Mouse (Mus musculus): ENCODE measurements around the gene Defb29. TPM values are rescaled to one million over a fixed set of nuclear protein-coding genes. Genes with fewer than 3 reads are reported as not detected.

Gene Defb29
- total and polyA plus RNA-seq, 2 experiments from 2014 or later, result not detected

DNA sequence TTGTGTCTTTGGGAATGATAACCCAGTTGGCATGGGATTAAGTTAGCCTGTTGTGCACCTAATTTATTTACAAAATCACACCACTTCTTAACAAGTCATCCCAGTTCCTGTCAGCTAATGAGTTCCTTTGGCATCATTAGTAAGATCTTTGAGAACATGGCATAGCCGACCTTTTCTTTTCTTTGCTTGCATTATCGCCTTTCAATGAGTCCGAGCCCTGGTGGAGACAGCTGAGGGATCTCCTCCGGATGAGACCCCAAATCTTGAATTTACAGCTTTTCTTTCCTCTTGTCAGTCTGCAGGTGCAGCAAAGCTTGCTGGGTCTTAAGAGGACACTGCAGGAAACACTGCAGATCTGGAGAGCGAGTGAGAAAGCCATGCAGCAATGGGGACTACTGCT lies 29.1 kb upstream of the Defb29 start, which contains the start of gene Gm17416:
Gm17416 (plus strand) TSS at position 301 of the 400 bp plus-strand sequence.
- Histone ChIP-seq H3K4me3 (ENCODE audit: low read depth, low read length) (no peak within 1 kb of the TSS), H3K27me3 (ENCODE audit: control insufficient read depth, insufficient read depth, low read length) (no peaks in the 10 kb centered on the region), H3K9ac (replicated peaks; ENCODE audit: low read depth, low read length) (no peak within 1 kb of the TSS), H3K36me3 (replicated peaks; ENCODE audit: control insufficient read depth, insufficient read depth, low read length) (no peaks in the 10 kb centered on the region), H3K27ac (ENCODE audit: low read depth) (no peak within 1 kb of the TSS), H3K9me3 (replicated peaks; ENCODE audit: control insufficient read depth, low read length) (no peaks in the 10 kb centered on the region), H3K4me1 (ENCODE audit: control insufficient read depth, insufficient read depth) (no peaks in the 10 kb centered on the region), H3K4me2 (ENCODE audit: low read depth, low read length) (no peak within 1 kb of the TSS)
- DNase-seq (ENCODE audit: low spot score), result no peak
- TF ChIP-seq EP300 (IDR thresholded peaks at IDR 0.05; ENCODE audit: low read depth) (no peak), CTCF (IDR thresholded peaks at IDR 0.05; ENCODE audit: low read depth) (no peak)
- 85% methylated on average over 5 of the region's 5 CpGs for WGBS
- ATAC-seq (ENCODE audit: insufficient read depth, low read depth), result no peak

DNA sequence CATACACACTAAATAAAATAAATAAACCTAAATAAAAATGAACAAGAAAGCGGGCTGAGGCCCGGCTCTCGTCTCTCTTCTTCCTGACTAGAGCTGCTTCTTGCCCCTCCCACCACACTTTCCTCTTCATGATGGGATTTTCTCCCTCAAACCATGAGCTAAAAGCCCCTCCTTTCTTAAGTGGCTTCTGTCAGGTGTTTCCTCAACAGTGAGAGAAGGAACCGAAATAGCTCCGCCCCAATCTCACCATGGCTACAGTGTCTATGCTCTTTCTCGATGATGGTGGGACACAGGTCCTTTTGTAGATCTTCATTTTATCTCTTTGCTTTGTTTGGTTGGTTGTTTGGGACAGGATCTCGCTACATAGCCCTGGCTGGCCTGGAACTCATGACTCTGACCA lies 16.8 kb upstream of the Defb29 start:
- Histone ChIP-seq H3K4me1 (ENCODE audit: control insufficient read depth, insufficient read depth) (no peaks in the 10 kb centered on the region), H3K27me3 (ENCODE audit: control insufficient read depth, insufficient read depth, low read length) (no peaks in the 10 kb centered on the region), H3K9ac (replicated peaks; ENCODE audit: low read depth, low read length) (no peak overlapping the region), H3K4me3 (ENCODE audit: low read depth, low read length) (no peak overlapping the region), H3K4me2 (ENCODE audit: low read depth, low read length) (no peak overlapping the region), H3K9me3 (replicated peaks; ENCODE audit: control insufficient read depth, low read length) (no peaks in the 10 kb centered on the region), H3K36me3 (replicated peaks; ENCODE audit: control insufficient read depth, insufficient read depth, low read length) (no peaks in the 10 kb centered on the region), H3K27ac (ENCODE audit: low read depth) (no peak overlapping the region)
- TF ChIP-seq EP300 (IDR thresholded peaks at IDR 0.05; ENCODE audit: low read depth), result no peak
- no peak for TF ChIP-seq CTCF (IDR thresholded peaks at IDR 0.05; ENCODE audit: low read depth)
- DNase-seq (ENCODE audit: low spot score), result no peak
- WGBS, result 81% methylated on average over 7 of the region's 7 CpGs
- ATAC-seq (ENCODE audit: insufficient read depth, low read depth), result no peak

DNA sequence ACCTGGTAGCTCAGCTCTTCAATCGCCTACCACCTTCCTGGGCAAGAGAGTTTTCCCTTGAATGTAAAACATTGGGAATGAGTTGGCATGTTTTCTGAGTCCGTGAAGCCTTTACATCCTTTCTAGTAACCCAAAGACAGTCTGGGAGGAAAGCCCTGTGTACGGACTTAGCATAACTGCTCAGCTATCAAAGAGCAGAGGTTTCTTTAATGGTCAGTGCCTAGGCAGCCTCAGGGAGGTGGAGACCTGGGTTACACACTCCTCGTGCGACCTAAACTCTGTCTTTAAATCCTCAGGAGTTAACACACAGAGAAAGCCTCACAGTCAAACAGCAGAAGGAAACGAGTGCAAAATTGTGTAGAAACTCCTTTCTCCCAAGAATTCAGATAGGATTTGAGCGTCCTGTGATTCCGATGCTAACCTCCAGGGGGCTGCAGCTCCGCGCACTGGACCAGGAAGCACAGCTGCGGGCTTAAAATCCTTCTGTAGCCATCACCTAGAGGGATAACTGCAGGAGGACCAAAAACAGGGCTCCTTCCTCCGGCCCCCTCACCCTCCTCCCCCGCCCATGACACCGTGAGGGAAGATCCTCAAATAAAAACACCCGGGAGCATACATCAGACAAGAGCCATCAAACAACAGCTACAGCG lies 14.0 kb upstream of the Defb29 start:
- no peak for ATAC-seq (ENCODE audit: insufficient read depth, low read depth)
- 11% methylated on average over 16 of the region's 16 CpGs for WGBS
- H3K4me1 ChIP-seq (ENCODE audit: control insufficient read depth, insufficient read depth), result no peaks in the 10 kb centered on the region
- no peaks in the 10 kb centered on the region for H3K36me3 ChIP-seq (replicated peaks; ENCODE audit: control insufficient read depth, insufficient read depth, low read length)
- TF ChIP-seq CTCF (IDR thresholded peaks at IDR 0.05; ENCODE audit: low read depth), result peak; percentile 72
- no peak for TF ChIP-seq EP300 (IDR thresholded peaks at IDR 0.05; ENCODE audit: low read depth)
- peak; percentile 19 for DNase-seq (ENCODE audit: low spot score)
- H3K9me3 ChIP-seq (replicated peaks; ENCODE audit: control insufficient read depth, low read length), result no peaks in the 10 kb centered on the region
- H3K4me3 ChIP-seq (ENCODE audit: low read depth, low read length), result no peak overlapping the region
- no peak overlapping the region for H3K27ac ChIP-seq (ENCODE audit: low read depth)
- H3K27me3 ChIP-seq (ENCODE audit: control insufficient read depth, insufficient read depth, low read length), result no peaks in the 10 kb centered on the region
- no peak overlapping the region for H3K9ac ChIP-seq (replicated peaks; ENCODE audit: low read depth, low read length)
- H3K4me2 ChIP-seq (ENCODE audit: low read depth, low read length), result no peak overlapping the region

DNA sequence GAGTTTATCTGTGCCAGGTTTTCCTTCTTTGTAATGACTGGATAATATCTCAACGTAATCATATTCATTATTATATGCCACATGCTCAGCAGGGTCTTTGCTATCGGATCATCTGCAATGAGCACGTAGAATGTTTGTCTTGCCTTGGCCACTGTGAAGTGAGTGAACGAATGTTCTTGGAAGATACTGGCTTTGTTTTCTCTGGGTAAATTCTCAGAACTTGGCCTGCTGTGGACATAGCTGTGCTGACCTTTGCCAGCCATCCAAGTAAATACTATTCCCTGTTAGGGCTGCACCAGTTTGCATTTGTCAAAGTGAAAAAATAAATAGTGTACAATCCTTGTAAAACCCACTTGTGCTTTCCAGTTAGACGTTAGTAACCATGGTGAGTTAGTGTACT lies 8.2 kb upstream of the Defb29 start:
- TF ChIP-seq CTCF (IDR thresholded peaks at IDR 0.05; ENCODE audit: low read depth) (no peak), EP300 (IDR thresholded peaks at IDR 0.05; ENCODE audit: low read depth) (no peak)
- 71% methylated on average over 5 of the region's 5 CpGs for WGBS

DNA sequence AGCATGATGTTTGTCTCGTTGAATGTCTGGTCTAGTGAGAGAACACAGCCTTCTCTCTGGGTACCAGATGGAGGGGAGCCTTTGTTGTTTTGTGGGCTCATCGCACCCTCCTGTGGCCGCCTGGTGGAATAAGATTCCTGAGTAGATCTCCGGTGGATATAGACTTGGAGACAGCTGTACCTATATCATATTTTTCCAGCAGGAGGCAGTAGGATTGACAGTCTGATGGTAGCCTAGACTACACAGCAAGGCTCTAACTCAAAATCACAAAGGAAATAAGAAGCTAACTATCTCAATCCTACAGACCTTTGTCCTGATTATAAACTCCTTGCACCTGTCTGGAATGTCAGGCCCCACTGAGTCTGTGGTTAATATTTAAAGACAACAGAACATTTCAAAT lies 4.8 kb upstream of the Defb29 start:
- Histone ChIP-seq H3K36me3 (replicated peaks; ENCODE audit: control insufficient read depth, insufficient read depth, low read length) (no peaks in the 10 kb centered on the region), H3K4me1 (ENCODE audit: control insufficient read depth, insufficient read depth) (no peaks in the 10 kb centered on the region), H3K4me3 (ENCODE audit: low read depth, low read length) (no peak overlapping the region), H3K9me3 (replicated peaks; ENCODE audit: control insufficient read depth, low read length) (no peaks in the 10 kb centered on the region), H3K9ac (replicated peaks; ENCODE audit: low read depth, low read length) (no peak overlapping the region), H3K27ac (ENCODE audit: low read depth) (no peak overlapping the region), H3K27me3 (ENCODE audit: control insufficient read depth, insufficient read depth, low read length) (no peaks in the 10 kb centered on the region), H3K4me2 (ENCODE audit: low read depth, low read length) (no peak overlapping the region)
- 20% methylated on average over 4 of the region's 4 CpGs for WGBS
- ATAC-seq (ENCODE audit: insufficient read depth, low read depth) (peak; percentile 39), DNase-seq (ENCODE audit: low spot score) (no peak)
- TF ChIP-seq CTCF (IDR thresholded peaks at IDR 0.05; ENCODE audit: low read depth) (peak; percentile 51), EP300 (IDR thresholded peaks at IDR 0.05; ENCODE audit: low read depth) (no peak)

More for the DNA sequence above, 8.2 kb upstream of the Defb29 start:
- DNase-seq (ENCODE audit: low spot score) (no peak), ATAC-seq (ENCODE audit: insufficient read depth, low read depth) (no peak)
- Histone ChIP-seq H3K27me3 (ENCODE audit: control insufficient read depth, insufficient read depth, low read length) (no peaks in the 10 kb centered on the region), H3K36me3 (replicated peaks; ENCODE audit: control insufficient read depth, insufficient read depth, low read length) (no peaks in the 10 kb centered on the region), H3K4me2 (ENCODE audit: low read depth, low read length) (no peak overlapping the region), H3K27ac (ENCODE audit: low read depth) (no peak overlapping the region), H3K9me3 (replicated peaks; ENCODE audit: control insufficient read depth, low read length) (no peaks in the 10 kb centered on the region), H3K9ac (replicated peaks; ENCODE audit: low read depth, low read length) (no peak overlapping the region), H3K4me1 (ENCODE audit: control insufficient read depth, insufficient read depth) (no peaks in the 10 kb centered on the region), H3K4me3 (ENCODE audit: low read depth, low read length) (no peak overlapping the region)

DNA sequence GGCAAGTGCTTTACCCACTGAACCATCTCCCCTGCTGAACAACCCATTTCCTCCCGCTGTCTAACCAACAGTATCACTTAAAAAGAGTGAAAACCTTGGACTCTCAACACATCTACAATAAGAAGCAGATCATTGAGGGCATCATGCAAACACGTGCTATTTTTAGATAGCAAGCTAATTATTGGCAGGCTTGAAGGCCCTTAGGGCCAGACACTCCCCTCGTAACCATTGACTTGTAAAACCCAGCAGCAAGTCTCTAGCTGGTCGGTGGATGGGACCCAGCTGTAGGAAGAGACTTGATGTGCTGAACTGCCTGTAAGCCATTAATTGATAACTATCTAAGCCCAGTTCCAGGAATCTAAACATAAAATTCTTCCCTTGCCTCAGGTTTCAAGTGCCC lies 3.6 kb upstream of the Defb29 start:
- ATAC-seq (ENCODE audit: insufficient read depth, low read depth), result no peak

More for the DNA sequence above, 3.6 kb upstream of the Defb29 start:
- WGBS, result 33% methylated on average over 4 of the region's 4 CpGs
- DNase-seq (ENCODE audit: low spot score), result no peak
- Histone ChIP-seq H3K4me2 (ENCODE audit: low read depth, low read length) (no peak overlapping the region), H3K4me3 (ENCODE audit: low read depth, low read length) (no peak overlapping the region), H3K9ac (replicated peaks; ENCODE audit: low read depth, low read length) (no peak overlapping the region), H3K4me1 (ENCODE audit: control insufficient read depth, insufficient read depth) (no peaks in the 10 kb centered on the region), H3K27ac (ENCODE audit: low read depth) (no peak overlapping the region), H3K36me3 (replicated peaks; ENCODE audit: control insufficient read depth, insufficient read depth, low read length) (no peaks in the 10 kb centered on the region), H3K27me3 (ENCODE audit: control insufficient read depth, insufficient read depth, low read length) (no peaks in the 10 kb centered on the region), H3K9me3 (replicated peaks; ENCODE audit: control insufficient read depth, low read length) (no peaks in the 10 kb centered on the region)
- TF ChIP-seq CTCF (IDR thresholded peaks at IDR 0.05; ENCODE audit: low read depth), result no peak
- TF ChIP-seq EP300 (IDR thresholded peaks at IDR 0.05; ENCODE audit: low read depth), result no peak
